Mouse (Mus musculus): ENCODE results near the gene Brca1. TPM values are rescaled to one million over a fixed set of nuclear protein-coding genes. Genes with fewer than 3 reads are reported as not detected.
"Not testable (repeated sequence)": the region's sequence is repeated elsewhere in the genome, so short reads cannot be mapped to it uniquely, and the experiment has no call there.

Gene Brca1
- total RNA-seq, 2 experiments from 2014 or later, result 1.1 to 1.2 TPM

GRCm38 (mm10) chr11:101441450-101442126, 110.2 kb downstream of the Brca1 start:
- intact Hi-C loops (cut with DNase I); DNase-seq (ENCODE audit: extremely low spot score in 1 of 2, low spot score in 2 of 2): not testable (repeated sequence)

Other genes starting within 250 kb of the Brca1 start
- 100 to 1,000 TPM; 174 to 188 TPM for gene Becn1, start 249.7 kb downstream of the Brca1 start, total RNA-seq (2021)
- gene Psme3, start 235.7 kb downstream of the Brca1 start, total RNA-seq (2021), result 100 to 1,000 TPM; 100 to 108 TPM
- gene Aoc2, start 226.9 kb downstream of the Brca1 start, total RNA-seq (2021), result 1 to 10 TPM; 3.2 to 3.4 TPM
- gene Aoc3, start 221.3 kb downstream of the Brca1 start, total RNA-seq (2021), result 1 to 10 TPM; 1.4 to 2.0 TPM
- not detected for gene G6pc, start 184.4 kb downstream of the Brca1 start, total RNA-seq (2021)
- gene Aarsd1, start 134.3 kb downstream of the Brca1 start, total RNA-seq (2021), result 10 to 100 TPM; 45.1 to 45.2 TPM
- gene Gm27029, start 127.2 kb downstream of the Brca1 start, total RNA-seq (2021), result 1 to 10 TPM; 6.4 to 6.9 TPM
- 10 to 100 TPM; 24.4 to 26.0 TPM for gene Rundc1, start 126.9 kb downstream of the Brca1 start, total RNA-seq (2021)
- 1 to 10 TPM; 3.4 TPM for gene Ptges3l, start 126.6 kb downstream of the Brca1 start, total RNA-seq (2021)
- gene Rpl27, start 109.7 kb downstream of the Brca1 start, total RNA-seq (2021), result 10 to 100 TPM; 49.9 to 58.1 TPM
- gene Ifi35, start 103.5 kb downstream of the Brca1 start, total RNA-seq (2021), result 1 to 10 TPM; 1.8 to 2.8 TPM
- gene Rnd2, start 87.0 kb downstream of the Brca1 start, total RNA-seq (2021), result 100 to 1,000 TPM; 111 to 115 TPM
- gene Vat1, start 85.7 kb downstream of the Brca1 start, total RNA-seq (2021), result 10 to 100 TPM; 50.3 to 54.3 TPM
- gene Nbr1, start 194 bp upstream of the Brca1 start, total RNA-seq (2021), result 100 to 1,000 TPM in 1 of 2 experiments, 10 to 100 TPM in 1; 98.9 to 100 TPM
- gene Tmem106a, start 30.3 kb upstream of the Brca1 start, total RNA-seq (2021), result 1 to 10 TPM; 1.1 to 1.7 TPM
- not detected for gene Gm11634, start 47.3 kb upstream of the Brca1 start, total RNA-seq (2021)
- 1 to 10 TPM; 4.0 to 4.7 TPM for gene Rdm1, start 75.2 kb upstream of the Brca1 start, total RNA-seq (2021)
- gene Arl4d, start 113.6 kb upstream of the Brca1 start, total RNA-seq (2021), result 10 to 100 TPM; 25.3 to 26.0 TPM
- 10 to 100 TPM; 32.8 to 34.5 TPM for gene Dhx8, start 181.0 kb upstream of the Brca1 start, total RNA-seq (2021)
- gene Etv4, start 233.4 kb upstream of the Brca1 start, total RNA-seq (2021), result 10 to 100 TPM; 20.3 to 20.9 TPM